Mouse (Mus musculus) mammary gland, adult 2 months (tissue): Measurements from ENCODE around the gene Skida1. TPM values are rescaled to one million over a fixed set of nuclear protein-coding genes. Genes with fewer than 3 reads are reported as not detected.

Experiments
- polyA plus RNA-seq: library from polyadenylated mRNA; depleted of rRNA; stranded (reverse); fragments of >200 nt; gene quantifications from 2 replicates; pipeline ENCODE4 v1.2.3, GENCODE M21; 2012; ENCODE audit warnings: low replicate concordance; rRNA removed

The Skida1 gene
- 1.1 and 2.8 TPM in 2 replicates for polyA plus RNA-seq

DNA sequence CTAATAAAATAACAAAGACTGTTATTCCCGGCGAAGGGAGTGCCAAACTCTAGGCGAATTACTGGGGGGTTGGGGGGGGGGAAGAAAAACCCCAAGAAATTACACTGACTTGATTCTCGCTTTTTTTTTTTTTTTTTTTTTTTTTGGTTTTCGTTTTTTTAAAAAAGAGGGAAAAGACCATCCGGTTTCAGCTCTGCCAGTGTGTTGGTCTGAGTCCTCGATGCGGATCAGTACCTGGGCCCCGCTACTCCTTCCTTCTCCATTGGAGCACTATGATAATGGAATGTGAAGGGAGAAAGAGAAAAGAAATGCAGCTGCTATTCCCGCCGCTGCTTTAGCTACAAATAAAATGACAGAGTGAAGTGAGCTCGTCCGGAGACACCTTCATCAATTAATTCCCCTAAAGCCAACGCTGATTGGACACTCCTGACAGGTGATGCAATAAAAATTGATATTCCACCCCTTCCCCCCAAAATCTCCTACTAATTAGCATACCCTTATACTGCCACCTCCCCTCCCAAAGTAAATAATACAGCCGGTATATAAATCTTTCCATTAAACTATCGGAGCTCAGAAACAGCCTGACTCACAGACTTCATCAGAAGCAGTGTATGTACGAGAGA is at the start of gene Skida1:
Gene Skida1, minus strand, starts transcription at position 599 of the 623 bp plus-strand sequence.

DNA sequence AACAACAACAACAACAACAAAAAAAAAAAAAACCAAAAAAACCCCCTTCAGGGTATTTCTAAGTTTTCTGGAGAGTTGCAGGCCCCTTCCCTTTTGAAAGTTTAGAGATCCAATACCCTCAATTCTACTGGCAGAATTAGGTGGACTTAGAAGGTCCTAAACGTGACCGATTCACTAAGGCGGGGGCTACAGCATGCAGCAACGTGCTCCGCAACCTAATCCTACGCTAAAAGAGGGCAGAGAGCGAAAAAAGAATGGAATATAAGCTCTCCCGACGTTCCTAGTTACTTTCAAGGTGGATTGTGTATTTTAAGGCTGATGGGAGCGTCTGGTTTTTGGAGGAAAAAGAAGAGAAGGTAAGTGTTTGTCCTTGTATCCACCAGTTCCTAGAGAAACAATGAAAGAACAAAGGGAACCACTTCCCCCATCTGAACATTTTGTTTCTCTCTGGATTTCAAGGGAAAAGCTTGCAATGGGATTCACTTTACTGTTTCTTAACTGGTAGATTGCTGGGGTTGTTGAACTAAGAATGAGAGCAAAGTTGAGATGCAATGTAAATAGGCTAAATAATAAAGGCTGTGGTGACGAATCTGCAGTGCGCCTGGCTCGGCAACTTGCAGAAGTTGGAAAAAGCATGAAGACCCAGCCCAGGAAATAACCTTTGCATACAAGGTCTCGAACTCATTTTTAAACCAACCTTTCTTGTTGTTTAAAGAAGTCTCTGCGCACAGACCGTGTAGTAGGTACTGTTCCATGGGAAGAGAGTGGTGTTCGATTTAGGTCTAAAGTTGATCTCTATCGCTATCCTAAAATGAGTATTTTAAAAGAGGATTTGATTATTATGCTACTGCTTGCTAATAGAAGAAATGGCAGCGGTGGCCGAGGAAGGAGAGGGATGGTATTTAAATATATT is 6.4 kb upstream of the Skida1 start, which contains the start of gene Mllt10:
Gene Mllt10, plus strand, starts transcription at position 222 of the 913 bp plus-strand sequence.

GRCm38 (mm10) chr2:18037491-18037890 is 11.4 kb downstream of the Skida1 start, which contains the start of gene A930004D18Rik:
TSS of gene A930004D18Rik (minus strand) at chr2:18037737.

DNA sequence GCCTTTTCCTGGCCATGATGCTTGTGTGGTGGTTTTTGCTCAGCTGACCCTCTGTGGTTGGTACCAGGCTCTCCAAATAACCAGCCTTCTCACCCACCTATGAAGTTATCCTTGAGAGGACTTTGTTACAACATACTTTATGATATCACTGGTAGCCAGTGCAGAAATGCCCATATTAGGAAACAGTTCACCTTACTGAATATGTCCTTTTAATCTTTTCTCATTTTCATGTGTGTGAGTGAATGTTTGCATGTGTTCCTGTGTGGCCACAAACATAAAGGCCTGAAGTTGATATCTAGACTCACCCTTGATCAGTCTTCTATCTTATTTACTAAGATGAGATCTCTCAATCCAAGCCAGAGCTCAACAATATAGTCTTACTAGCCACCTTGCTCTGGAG is 52.0 kb downstream of the Skida1 start, which contains the start of gene H2al2a:
Gene H2al2a, minus strand, starts transcription at position 101 of the 400 bp plus-strand sequence.

Other genes with a start within 250 kb of the Skida1 start
- not detected in 2 replicates for gene H2al2a, start 52.1 kb downstream of the Skida1 start, polyA plus RNA-seq
- 2.5 and 2.7 TPM in 2 replicates for gene A930004D18Rik, start 11.3 kb downstream of the Skida1 start, polyA plus RNA-seq
- gene Mllt10, start 6.2 kb upstream of the Skida1 start, polyA plus RNA-seq: 27.7 and 33.8 TPM in 2 replicates